Mouse (Mus musculus): Measurements from ENCODE around the gene Kctd2.

- TF ChIP-seq CTCF (IDR thresholded peaks at IDR 0.05; ENCODE audit: control insufficient read depth, insufficient read depth, low read length) (no peak), POLR2A (IDR thresholded peaks at IDR 0.05; ENCODE audit: borderline replicate concordance, control insufficient read depth, low read depth, low read length) (no peak)
Measured at GRCm38 (mm10) chr11:115467217-115467618, 47.3 kb downstream of the Kctd2 start.

All from bone marrow, adult 2 months (tissue).